Mouse (Mus musculus): Measurements from ENCODE around the gene Mylk3. TPM values are rescaled to one million over a fixed set of nuclear protein-coding genes. Genes with fewer than 3 reads are reported as not detected.

The Mylk3 gene
- polyA plus RNA-seq, 1 experiment from 2014 or later = 1.2 TPM

GRCm38 (mm10) chr8:85376516-85376915 lies 9.6 kb downstream of the Mylk3 start:
- DNase-seq (ENCODE audit: low spot score) (no peak), ATAC-seq (ENCODE audit: low FRiP score) (no peak)
- Histone ChIP-seq H3K36me3 (ENCODE audit: control insufficient read depth, insufficient read depth, low read length) (no peaks in the 10 kb centered on the region), H3K4me3 (ENCODE audit: low read depth, low read length) (no peak overlapping the region), H3K9ac (ENCODE audit: low read depth, low read length) (no peak overlapping the region), H3K9me3 (ENCODE audit: control insufficient read depth, low read length) (no peaks in the 10 kb centered on the region), H3K4me1 (replicated peaks; ENCODE audit: control insufficient read depth, insufficient read depth, low read length) (no peaks in the 10 kb centered on the region), H3K27me3 (ENCODE audit: control insufficient read depth, insufficient read depth, low read length) (no peaks in the 10 kb centered on the region), H3K27ac (ENCODE audit: low read depth, low read length) (no peak overlapping the region), H3K4me2 (replicated peaks; ENCODE audit: low read depth, low read length) (no peak overlapping the region)
- 71% methylated on average over 3 of the region's 3 CpGs for WGBS

GRCm38 (mm10) chr8:85374286-85374685 lies 11.9 kb downstream of the Mylk3 start:
- WGBS = 65% methylated on average over 4 of the region's 4 CpGs
- Histone ChIP-seq H3K27ac (ENCODE audit: low read depth, low read length) (no peak overlapping the region), H3K9me3 (ENCODE audit: control insufficient read depth, low read length) (no peaks in the 10 kb centered on the region), H3K4me1 (replicated peaks; ENCODE audit: control insufficient read depth, insufficient read depth, low read length) (no peaks in the 10 kb centered on the region), H3K9ac (ENCODE audit: low read depth, low read length) (no peak overlapping the region), H3K4me3 (ENCODE audit: low read depth, low read length) (no peak overlapping the region), H3K4me2 (replicated peaks; ENCODE audit: low read depth, low read length) (no peak overlapping the region), H3K36me3 (ENCODE audit: control insufficient read depth, insufficient read depth, low read length) (no peaks in the 10 kb centered on the region), H3K27me3 (ENCODE audit: control insufficient read depth, insufficient read depth, low read length) (no peaks in the 10 kb centered on the region)
- DNase-seq (ENCODE audit: low spot score) = no peak
- no peak for ATAC-seq (ENCODE audit: low FRiP score)

- no peak for ATAC-seq (ENCODE audit: low FRiP score)
- no peaks in the 10 kb centered on the region for H3K36me3 ChIP-seq (ENCODE audit: control insufficient read depth, insufficient read depth, low read length)
- H3K9ac ChIP-seq (ENCODE audit: low read depth, low read length) = no peak overlapping the region
- no peaks in the 10 kb centered on the region for H3K9me3 ChIP-seq (ENCODE audit: control insufficient read depth, low read length)
- no peak overlapping the region for H3K4me3 ChIP-seq (ENCODE audit: low read depth, low read length)
- 79% methylated on average over 5 of the region's 5 CpGs for WGBS
- no peaks in the 10 kb centered on the region for H3K4me1 ChIP-seq (replicated peaks; ENCODE audit: control insufficient read depth, insufficient read depth, low read length)
- H3K27ac ChIP-seq (ENCODE audit: low read depth, low read length) = no peak overlapping the region
- H3K4me2 ChIP-seq (replicated peaks; ENCODE audit: low read depth, low read length) = no peak overlapping the region
- H3K27me3 ChIP-seq (ENCODE audit: control insufficient read depth, insufficient read depth, low read length) = no peaks in the 10 kb centered on the region
- no peak for DNase-seq (ENCODE audit: low spot score)
Observed at GRCm38 (mm10) chr8:85373435-85374039, 12.6 kb downstream of the Mylk3 start.

GRCm38 (mm10) chr8:85372465-85372839 lies 13.7 kb downstream of the Mylk3 start:
- Histone ChIP-seq H3K27ac (ENCODE audit: low read depth, low read length) (no peak overlapping the region), H3K36me3 (ENCODE audit: control insufficient read depth, insufficient read depth, low read length) (no peaks in the 10 kb centered on the region), H3K4me1 (replicated peaks; ENCODE audit: control insufficient read depth, insufficient read depth, low read length) (no peaks in the 10 kb centered on the region), H3K4me2 (replicated peaks; ENCODE audit: low read depth, low read length) (no peak overlapping the region), H3K4me3 (ENCODE audit: low read depth, low read length) (no peak overlapping the region), H3K27me3 (ENCODE audit: control insufficient read depth, insufficient read depth, low read length) (no peaks in the 10 kb centered on the region), H3K9ac (ENCODE audit: low read depth, low read length) (no peak overlapping the region), H3K9me3 (ENCODE audit: control insufficient read depth, low read length) (no peaks in the 10 kb centered on the region)
- 92% methylated on average over 1 of the region's 1 CpGs for WGBS
- DNase-seq (ENCODE audit: low spot score) (no peak), ATAC-seq (ENCODE audit: low FRiP score) (no peak)

GRCm38 (mm10) chr8:85371736-85372464 lies 14.2 kb downstream of the Mylk3 start:
- Histone ChIP-seq H3K27ac (ENCODE audit: low read depth, low read length) (no peak overlapping the region), H3K4me1 (replicated peaks; ENCODE audit: control insufficient read depth, insufficient read depth, low read length) (no peaks in the 10 kb centered on the region), H3K4me3 (ENCODE audit: low read depth, low read length) (no peak overlapping the region), H3K4me2 (replicated peaks; ENCODE audit: low read depth, low read length) (no peak overlapping the region), H3K9me3 (ENCODE audit: control insufficient read depth, low read length) (no peaks in the 10 kb centered on the region), H3K36me3 (ENCODE audit: control insufficient read depth, insufficient read depth, low read length) (no peaks in the 10 kb centered on the region), H3K27me3 (ENCODE audit: control insufficient read depth, insufficient read depth, low read length) (no peaks in the 10 kb centered on the region), H3K9ac (ENCODE audit: low read depth, low read length) (no peak overlapping the region)
- DNase-seq (ENCODE audit: low spot score) (no peak), ATAC-seq (ENCODE audit: low FRiP score) (no peak)
- 78% methylated on average over 5 of the region's 5 CpGs for WGBS

GRCm38 (mm10) chr8:85365176-85365575 lies 21.0 kb downstream of the Mylk3 start:
- ATAC-seq (ENCODE audit: low FRiP score) (no peak), DNase-seq (ENCODE audit: low spot score) (peak; percentile 11)
- WGBS = 55% methylated on average over 6 of the region's 6 CpGs
- Histone ChIP-seq H3K9ac (ENCODE audit: low read depth, low read length) (no peak overlapping the region), H3K36me3 (ENCODE audit: control insufficient read depth, insufficient read depth, low read length) (no peaks in the 10 kb centered on the region), H3K9me3 (ENCODE audit: control insufficient read depth, low read length) (no peaks in the 10 kb centered on the region), H3K4me1 (replicated peaks; ENCODE audit: control insufficient read depth, insufficient read depth, low read length) (no peaks in the 10 kb centered on the region), H3K27me3 (ENCODE audit: control insufficient read depth, insufficient read depth, low read length) (no peaks in the 10 kb centered on the region), H3K4me3 (ENCODE audit: low read depth, low read length) (no peak overlapping the region), H3K27ac (ENCODE audit: low read depth, low read length) (no peak overlapping the region), H3K4me2 (replicated peaks; ENCODE audit: low read depth, low read length) (no peak overlapping the region)

GRCm38 (mm10) chr8:85364628-85365027 lies 21.5 kb downstream of the Mylk3 start:
- Histone ChIP-seq H3K9ac (ENCODE audit: low read depth, low read length) (no peak overlapping the region), H3K27ac (ENCODE audit: low read depth, low read length) (no peak overlapping the region), H3K4me3 (ENCODE audit: low read depth, low read length) (no peak overlapping the region), H3K36me3 (ENCODE audit: control insufficient read depth, insufficient read depth, low read length) (no peaks in the 10 kb centered on the region), H3K4me2 (replicated peaks; ENCODE audit: low read depth, low read length) (no peak overlapping the region), H3K9me3 (ENCODE audit: control insufficient read depth, low read length) (no peaks in the 10 kb centered on the region), H3K27me3 (ENCODE audit: control insufficient read depth, insufficient read depth, low read length) (no peaks in the 10 kb centered on the region), H3K4me1 (replicated peaks; ENCODE audit: control insufficient read depth, insufficient read depth, low read length) (no peaks in the 10 kb centered on the region)
- ATAC-seq (ENCODE audit: low FRiP score) (no peak), DNase-seq (ENCODE audit: low spot score) (no peak)
- 84% methylated on average over 11 of the region's 11 CpGs for WGBS

- 82% methylated on average over 6 of the region's 6 CpGs for WGBS
- H3K4me2 ChIP-seq (replicated peaks; ENCODE audit: low read depth, low read length) = no peak overlapping the region
- no peaks in the 10 kb centered on the region for H3K27me3 ChIP-seq (ENCODE audit: control insufficient read depth, insufficient read depth, low read length)
- no peaks in the 10 kb centered on the region for H3K9me3 ChIP-seq (ENCODE audit: control insufficient read depth, low read length)
- ATAC-seq (ENCODE audit: low FRiP score) (no peak), DNase-seq (ENCODE audit: low spot score) (no peak)
- H3K27ac ChIP-seq (ENCODE audit: low read depth, low read length) = no peak overlapping the region
- no peak overlapping the region for H3K4me3 ChIP-seq (ENCODE audit: low read depth, low read length)
- no peaks in the 10 kb centered on the region for H3K36me3 ChIP-seq (ENCODE audit: control insufficient read depth, insufficient read depth, low read length)
- H3K9ac ChIP-seq (ENCODE audit: low read depth, low read length) = no peak overlapping the region
- H3K4me1 ChIP-seq (replicated peaks; ENCODE audit: control insufficient read depth, insufficient read depth, low read length) = no peaks in the 10 kb centered on the region
Observed at GRCm38 (mm10) chr8:85363406-85363805, 22.7 kb downstream of the Mylk3 start.

GRCm38 (mm10) chr8:85362211-85362610 lies 23.9 kb downstream of the Mylk3 start:
- no peaks in the 10 kb centered on the region for H3K36me3 ChIP-seq (ENCODE audit: control insufficient read depth, insufficient read depth, low read length)
- H3K4me1 ChIP-seq (replicated peaks; ENCODE audit: control insufficient read depth, insufficient read depth, low read length) = no peaks in the 10 kb centered on the region
- ATAC-seq (ENCODE audit: low FRiP score) (no peak), DNase-seq (ENCODE audit: low spot score) (no peak)
- H3K9ac ChIP-seq (ENCODE audit: low read depth, low read length) = no peak overlapping the region
- no peaks in the 10 kb centered on the region for H3K9me3 ChIP-seq (ENCODE audit: control insufficient read depth, low read length)
- WGBS = 81% methylated on average over 4 of the region's 4 CpGs
- H3K27me3 ChIP-seq (ENCODE audit: control insufficient read depth, insufficient read depth, low read length) = no peaks in the 10 kb centered on the region
- H3K4me3 ChIP-seq (ENCODE audit: low read depth, low read length) = no peak overlapping the region
- no peak overlapping the region for H3K27ac ChIP-seq (ENCODE audit: low read depth, low read length)
- H3K4me2 ChIP-seq (replicated peaks; ENCODE audit: low read depth, low read length) = no peak overlapping the region

Measured in hindbrain, embryonic 11.5 days (tissue).